Mouse (Mus musculus) heart, adult 2 months (tissue): ENCODE results near the gene Spi1.
A peak's percentile ranks its signal among the peaks of the same experiment; 100 is the strongest.

Experiments
- EP300 ChIP-seq: fragments of 200-500 bp; IDR thresholded peaks from 2 replicates; pipeline ENCODE4 v1.6.1; 2011; ENCODE audit warnings: low read depth, low read length, control low read depth; ENCODE audit not compliant: insufficient read depth
- POLR2A ChIP-seq: fragments of 200-500 bp; IDR thresholded peaks from 2 replicates; pipeline ENCODE4 v1.6.1; 2011; ENCODE audit warnings: mild to moderate bottlenecking, low read depth, low read length, control low read depth; ENCODE audit not compliant: insufficient read depth

DNA sequence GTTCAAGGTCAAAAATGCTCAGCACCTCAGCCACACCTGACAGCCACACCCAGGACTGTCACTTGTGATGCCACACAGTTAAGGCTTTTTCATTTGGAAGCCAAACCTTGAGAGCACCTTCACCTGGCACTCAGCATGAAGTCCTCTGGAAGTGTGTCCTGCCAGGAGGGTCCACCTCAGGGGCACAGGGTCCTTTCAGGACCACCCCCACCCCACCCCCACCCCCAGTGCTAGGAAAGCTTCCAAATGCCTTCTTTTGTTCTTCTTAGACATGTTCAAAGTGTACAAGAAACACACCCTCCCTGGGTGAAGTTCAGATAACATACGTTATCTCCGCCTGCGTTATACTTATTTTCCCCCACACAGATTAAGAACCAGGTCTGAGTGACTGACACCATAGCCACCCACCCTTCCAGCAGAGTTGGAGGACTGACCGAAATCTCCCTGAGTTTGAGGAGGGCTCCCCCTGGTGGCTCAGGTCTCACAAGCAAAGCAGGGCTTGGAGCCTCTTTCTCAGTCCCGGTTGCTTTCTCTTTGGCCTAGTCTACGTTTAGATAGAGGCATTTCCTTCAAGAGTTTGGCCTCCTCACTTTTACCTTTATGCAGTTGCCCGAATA, 19.0 kb downstream of the Spi1 start:
- TF ChIP-seq POLR2A, result no peak
- TF ChIP-seq EP300, result peak; percentile 85
